Mouse (Mus musculus) forelimb bud, embryonic 11.5 days (tissue): ENCODE measurements around the gene Bpifa6.
"Not testable (repeated sequence)": the region's sequence is repeated elsewhere in the genome, so short reads cannot be mapped to it uniquely, and the experiment has no call there.

Experiments used
- DNase-seq: peaks from one replicate; pipeline ENCODE4 v3.0.0-alpha.2; 2012; ENCODE audit warnings: low read depth, low spot score

The Bpifa6 gene

GRCm38 (mm10) chr2:153974582-153974981 lies at the start of gene Bpifa6:
TSS of gene Bpifa6 (plus strand) at chr2:153974945.
- no peak for DNase-seq

DNA sequence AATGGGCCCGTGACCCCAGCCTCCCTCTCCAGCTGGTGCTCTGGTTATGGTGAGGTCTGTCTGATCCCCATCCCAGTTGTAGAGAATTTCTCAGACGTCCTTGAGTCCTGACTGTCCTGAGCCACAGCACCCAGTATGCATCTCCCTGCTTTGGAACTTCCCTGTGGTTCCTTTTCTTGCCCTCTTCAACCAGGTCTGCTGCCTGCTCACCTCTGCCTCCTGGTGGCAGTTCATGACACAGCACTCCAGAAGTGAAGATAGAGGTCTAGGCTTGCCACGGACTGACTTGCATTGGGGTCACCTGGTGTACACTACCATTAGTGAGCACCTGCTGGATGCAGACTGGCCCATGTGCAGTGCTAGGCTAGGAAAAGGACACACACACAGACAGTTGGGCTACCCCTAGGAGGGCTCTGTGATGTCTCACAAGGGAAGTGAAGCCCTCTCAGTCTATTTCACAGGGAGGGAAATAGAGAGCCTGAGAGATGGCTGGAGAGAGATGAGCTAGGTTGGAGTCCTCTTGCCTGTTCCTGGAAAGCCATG lies 44.8 kb upstream of the Bpifa6 start:
- DNase-seq, result peak; percentile 50

DNA sequence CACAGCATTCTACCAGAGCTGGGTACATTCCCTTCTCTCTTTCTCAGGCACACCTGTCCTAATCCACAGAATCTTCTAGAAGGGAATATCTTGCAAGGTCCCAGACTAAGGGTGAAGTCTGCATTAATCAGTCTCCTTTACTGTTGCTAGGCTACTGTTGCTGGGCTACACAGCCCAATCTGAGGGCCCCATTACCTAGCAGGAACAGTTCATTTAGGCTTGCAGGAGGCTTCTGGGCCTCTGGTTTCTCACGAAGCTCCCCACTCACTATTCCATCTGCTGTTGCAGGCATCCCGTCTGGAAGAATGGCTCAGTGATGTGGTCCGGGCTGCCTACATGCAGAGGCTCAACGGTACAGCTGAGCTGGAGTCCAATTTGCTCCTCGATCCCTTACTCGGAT lies 43.6 kb upstream of the Bpifa6 start:
- DNase-seq, result no peak

DNA sequence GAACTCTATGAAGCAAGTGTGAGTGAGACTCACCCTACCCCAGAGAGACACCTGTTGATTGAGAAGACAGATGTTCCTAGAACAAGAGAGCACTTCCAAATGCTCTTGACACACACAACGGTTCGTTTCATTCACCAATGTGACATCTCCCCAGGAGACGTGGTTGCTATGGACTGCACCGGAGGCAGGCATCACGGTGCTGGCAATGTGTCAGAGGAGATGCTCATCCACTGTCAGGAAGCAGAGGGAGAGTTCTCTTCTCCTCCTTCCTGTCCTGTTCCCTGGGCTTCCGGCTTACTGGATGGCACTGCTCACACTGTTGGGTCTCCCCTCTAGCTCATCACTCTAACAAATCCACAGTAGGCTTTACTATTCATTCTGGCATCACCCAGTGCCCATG lies 41.4 kb upstream of the Bpifa6 start:
- no peak for DNase-seq

DNA sequence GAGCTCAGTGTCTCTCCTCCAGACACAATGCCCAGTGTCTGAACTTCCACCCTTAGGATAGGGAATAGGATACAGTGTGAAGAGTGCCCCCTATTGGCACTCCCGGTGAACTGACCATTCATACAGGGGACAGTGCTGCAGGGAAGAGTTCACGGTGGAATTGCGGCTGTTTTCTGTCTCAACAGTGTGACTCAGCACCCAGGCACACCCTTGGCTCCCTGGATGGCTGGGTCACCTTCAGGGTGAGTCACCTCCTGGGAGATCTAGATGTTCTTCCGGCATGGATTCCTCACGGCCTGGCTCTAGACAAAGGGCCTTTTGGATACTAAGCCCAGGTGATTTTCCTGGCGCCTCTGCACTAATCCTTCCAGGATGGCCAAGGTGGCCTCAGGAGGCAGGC lies 39.4 kb upstream of the Bpifa6 start:
- no peak for DNase-seq

DNA sequence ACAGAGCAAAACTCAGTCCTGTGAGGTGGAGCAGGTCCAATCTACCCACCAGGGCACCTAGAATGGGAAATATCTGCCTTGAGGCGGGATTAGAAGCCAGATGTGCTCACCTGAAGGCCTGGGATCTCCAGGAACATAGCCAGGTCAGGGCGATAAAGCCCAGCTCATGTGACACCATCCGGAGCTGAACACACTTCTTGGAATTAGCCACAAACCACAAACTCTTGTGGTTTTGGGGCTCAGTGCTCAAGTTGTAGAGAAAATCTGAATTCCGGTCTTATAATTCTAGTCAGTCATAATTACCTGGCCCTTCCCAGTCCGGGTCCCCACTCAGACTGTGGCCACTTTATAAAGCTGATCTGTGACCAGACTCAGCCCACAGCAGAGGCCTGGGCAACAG lies 36.9 kb upstream of the Bpifa6 start, which contains the start of gene Bpifb4:
TSS of gene Bpifb4 (plus strand) at position 370 of the 400 bp plus-strand sequence.
- DNase-seq, result no peak

GRCm38 (mm10) chr2:153943537-153943936 lies 31.2 kb upstream of the Bpifa6 start:
- peak; percentile 56 for DNase-seq

GRCm38 (mm10) chr2:153944567-153944966 lies 30.2 kb upstream of the Bpifa6 start:
- no peak for DNase-seq

DNA sequence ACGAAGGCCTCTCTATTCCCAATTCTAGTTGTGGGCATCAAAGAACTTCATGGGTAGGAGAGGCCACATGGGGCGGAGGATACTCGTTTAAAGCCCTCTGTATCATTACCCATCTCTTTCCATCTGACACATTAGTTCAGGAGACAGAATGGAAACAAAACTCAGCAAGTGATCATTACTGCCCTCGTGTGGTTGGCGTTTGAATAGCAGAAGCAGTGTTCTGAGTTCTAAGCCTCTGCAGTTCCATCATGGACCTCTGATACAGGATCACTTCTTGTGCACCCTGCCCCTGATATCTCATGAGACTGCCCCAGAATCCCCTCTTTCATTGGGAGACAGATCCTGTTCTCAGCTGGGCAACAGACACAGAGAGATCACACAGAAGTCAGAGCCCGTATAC lies 21.8 kb upstream of the Bpifa6 start:
- DNase-seq, result peak; percentile 69

DNA sequence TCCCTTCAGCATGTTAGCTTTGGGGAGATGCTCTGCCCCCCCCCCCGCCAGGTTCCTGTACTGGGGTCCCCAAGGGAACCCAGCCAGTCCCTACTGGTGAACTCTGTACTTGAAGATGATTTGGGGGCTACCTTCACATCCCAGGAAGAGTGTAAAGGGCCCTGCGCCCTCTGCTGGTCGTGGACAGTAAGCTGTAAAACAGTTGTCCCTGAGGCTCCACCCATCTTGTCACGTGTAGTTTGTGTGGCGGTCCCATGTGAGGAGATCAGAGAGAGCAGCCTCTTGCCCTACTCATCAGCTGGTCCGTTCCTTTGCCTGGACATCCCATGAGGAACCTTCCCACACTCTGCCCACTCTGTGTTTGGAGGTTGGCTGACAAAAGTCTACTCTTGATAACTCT lies 20.9 kb upstream of the Bpifa6 start:
- peak; percentile 67 for DNase-seq

- DNase-seq, result no peak
Observed at GRCm38 (mm10) chr2:153962821-153963331, 11.9 kb upstream of the Bpifa6 start.

- DNase-seq, result no peak
Observed at GRCm38 (mm10) chr2:153963334-153963733, 11.4 kb upstream of the Bpifa6 start.

GRCm38 (mm10) chr2:153970221-153970620 lies 4.5 kb upstream of the Bpifa6 start:
- DNase-seq, result no peak

DNA sequence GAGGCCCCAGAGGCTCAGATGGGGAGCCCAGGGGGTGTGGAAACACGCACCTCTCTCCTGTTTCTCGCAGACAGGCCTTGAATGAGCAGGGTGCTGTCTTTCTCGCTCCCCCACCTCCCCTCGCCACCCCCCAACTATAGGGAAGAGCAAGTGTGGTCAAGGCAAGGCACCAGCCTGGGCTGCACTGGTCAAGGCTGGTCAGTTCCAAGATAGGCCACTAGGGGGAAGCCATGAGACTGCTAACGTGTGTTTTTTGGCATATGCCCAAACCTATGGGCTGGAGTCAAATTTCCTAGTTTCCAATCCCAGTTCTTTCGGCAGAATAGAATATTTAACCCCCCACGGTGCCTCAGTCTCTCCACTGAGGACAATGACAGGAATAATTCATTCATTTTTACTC lies 21.0 kb downstream of the Bpifa6 start:
- peak; percentile 69 for DNase-seq

GRCm38 (mm10) chr2:154000501-154000900 lies 25.8 kb downstream of the Bpifa6 start:
- no peak for DNase-seq

- no peak for DNase-seq
Observed at GRCm38 (mm10) chr2:154001056-154001455, 26.3 kb downstream of the Bpifa6 start.

GRCm38 (mm10) chr2:154004456-154004855 lies 29.7 kb downstream of the Bpifa6 start:
- no peak for DNase-seq

GRCm38 (mm10) chr2:154005094-154005493 lies 30.3 kb downstream of the Bpifa6 start:
- no peak for DNase-seq

GRCm38 (mm10) chr2:154005734-154006133 lies 31.0 kb downstream of the Bpifa6 start:
- DNase-seq, result no peak

GRCm38 (mm10) chr2:154006331-154006730 lies 31.6 kb downstream of the Bpifa6 start:
- DNase-seq, result no peak

DNA sequence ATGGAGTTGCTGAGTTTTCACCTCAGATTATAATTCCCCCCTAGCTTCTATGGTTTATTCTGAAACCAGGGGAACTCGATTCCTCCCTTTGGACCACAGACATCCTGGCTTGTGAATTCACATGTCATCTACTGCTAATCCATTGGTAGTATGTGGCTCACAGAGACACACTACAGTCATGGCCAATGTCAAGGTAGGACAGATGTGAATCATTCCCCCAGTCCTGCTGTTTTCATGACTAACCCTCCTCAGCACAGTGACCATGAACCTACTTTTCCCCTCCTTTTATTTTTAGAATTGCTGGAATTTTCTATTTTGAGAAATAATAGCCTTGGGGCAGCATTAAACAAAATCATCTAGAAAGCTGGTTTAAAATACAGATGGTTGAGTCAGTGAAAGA lies 32.6 kb downstream of the Bpifa6 start:
- DNase-seq, result no peak

- no peak for DNase-seq
Observed at GRCm38 (mm10) chr2:154007965-154008364, 33.2 kb downstream of the Bpifa6 start, which contains the start of gene Bpifa2. TSS of gene Bpifa2 (plus strand) at chr2:154008265.

DNA sequence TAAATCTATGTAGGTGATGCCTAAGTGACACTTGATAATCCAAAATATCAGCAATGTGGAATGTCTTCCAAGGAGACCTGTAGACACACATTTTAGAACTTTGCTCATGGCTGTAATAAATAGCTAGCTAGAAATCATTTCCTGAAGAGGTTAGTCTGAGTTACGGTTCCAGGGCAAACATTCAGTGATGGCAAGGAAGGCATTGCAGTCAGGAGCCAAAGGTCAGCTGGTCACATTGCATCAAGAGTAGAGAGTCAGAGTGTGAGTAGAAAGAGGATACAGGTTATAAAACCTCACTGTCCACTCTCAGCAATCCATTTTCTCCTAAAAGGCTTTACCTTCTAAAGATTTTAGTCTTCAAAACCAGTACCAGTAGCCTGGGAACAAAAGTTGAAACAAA lies 43.2 kb downstream of the Bpifa6 start:
- no peak for DNase-seq

DNA sequence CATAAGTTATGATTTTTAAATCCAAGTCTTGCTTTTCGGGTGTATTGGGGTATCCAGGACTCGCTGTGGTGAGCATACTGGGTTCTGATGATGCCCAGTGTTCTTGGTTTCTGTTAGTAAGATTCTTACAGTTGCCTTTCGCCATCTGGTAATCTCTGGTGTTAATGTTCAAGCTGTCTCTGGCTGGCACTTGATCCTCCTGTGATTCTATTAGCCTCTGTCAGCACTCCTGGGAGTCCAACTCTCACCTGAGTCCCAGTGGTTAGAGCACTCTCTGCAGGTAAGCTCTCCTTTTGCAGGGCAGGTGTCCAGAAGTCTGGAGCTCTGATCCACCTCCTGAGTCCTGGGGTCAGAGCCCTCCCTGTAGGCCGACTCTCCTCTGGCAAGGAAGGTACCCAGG lies 49.9 kb downstream of the Bpifa6 start:
- not testable (repeated sequence) for DNase-seq
